Mouse (Mus musculus) megakaryocyte-erythroid progenitor cell, adult 5-6 weeks (primary cell): ENCODE results near the gene 1700113H08Rik. TPM values are rescaled to one million over a fixed set of nuclear protein-coding genes. Genes with fewer than 3 reads are reported as not detected.

ENCODE experiments used
- ATAC-seq: replicated peaks from 2 replicates; pipeline ENCODE4 v1.8.0; 2016; ENCODE audit warnings: mild to moderate bottlenecking, inconsistent platforms; ENCODE audit not compliant: severe bottlenecking, poor library complexity, low FRiP score, low TSS enrichment
- total RNA-seq, 2 experiments: library from RNA; stranded (forward) in 1 of 2; stranded (reverse) in 1 of 2; fragments of 200-1000, 215-1000 nt in 1 of 2; fragments of >200 nt in 1 of 2; fragmentation: Nextera tagmentation in 1 of 2; gene quantifications; 2 replicates each; pipeline ENCODE4 v1.2.3; 2014 to 2017

The 1700113H08Rik gene
- 3.1 TPM in 1 of 2 replicates, not detected in the other for total RNA-seq (2014; fragmentation: Nextera tagmentation)
- not detected in 2 replicates for total RNA-seq (2017)

DNA sequence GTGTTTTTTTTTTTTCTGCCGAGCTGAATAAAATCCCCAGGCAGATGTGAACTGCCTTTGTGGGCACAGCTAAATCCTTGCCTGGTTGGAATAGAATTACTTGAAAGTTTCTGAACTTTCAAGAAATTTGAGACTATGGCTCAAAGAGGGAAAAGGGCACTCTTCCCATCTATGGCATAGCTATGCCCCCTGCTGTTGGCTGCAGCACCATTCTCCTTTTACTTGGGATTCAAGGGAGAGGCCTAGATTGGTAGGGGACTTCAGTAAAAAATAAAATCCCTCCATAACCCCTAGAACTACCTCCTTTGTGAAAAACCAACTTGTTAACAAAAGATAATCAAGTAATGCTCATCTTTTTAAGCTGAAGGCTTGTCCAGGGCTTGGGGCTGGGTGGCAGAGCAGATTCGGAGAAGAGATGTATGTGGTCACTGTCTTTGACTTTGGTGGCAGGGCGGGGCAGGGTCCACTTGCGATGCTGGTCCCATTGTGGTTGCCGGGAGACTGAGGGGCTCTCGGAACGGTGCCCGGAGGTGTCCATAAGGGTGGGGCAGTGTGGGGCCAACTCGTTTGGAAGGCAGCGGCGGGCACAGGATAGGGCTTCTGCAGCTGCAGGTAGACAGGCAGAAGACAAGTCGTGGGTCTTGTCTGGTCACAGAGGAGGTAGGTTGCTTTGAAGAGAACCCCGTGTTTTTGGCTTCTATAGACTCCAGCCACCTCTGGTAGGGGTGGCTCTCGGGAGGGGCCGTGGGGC is at the start of gene 1700113H08Rik:
Gene 1700113H08Rik (plus strand): TSS at position 546 of the 751 bp plus-strand sequence.
- ATAC-seq: 0 out of 2 replicates have a peak, but pooled peaks have one; percentile 37

DNA sequence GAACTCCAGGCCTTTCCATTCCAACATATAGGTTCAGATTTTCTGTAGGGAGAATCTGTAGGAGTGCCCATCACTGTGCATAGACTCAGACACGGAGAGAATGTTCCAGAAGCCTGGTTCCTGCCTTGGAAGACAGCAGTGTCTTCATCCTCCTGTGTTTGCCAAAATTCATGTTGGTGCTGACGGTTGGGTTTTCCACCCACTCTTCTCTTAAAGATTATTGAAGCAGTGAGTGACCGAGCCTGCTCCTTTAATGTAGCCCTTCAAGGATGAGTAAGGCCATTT is 49.7 kb upstream of the 1700113H08Rik start:
- ATAC-seq: no peak

DNA sequence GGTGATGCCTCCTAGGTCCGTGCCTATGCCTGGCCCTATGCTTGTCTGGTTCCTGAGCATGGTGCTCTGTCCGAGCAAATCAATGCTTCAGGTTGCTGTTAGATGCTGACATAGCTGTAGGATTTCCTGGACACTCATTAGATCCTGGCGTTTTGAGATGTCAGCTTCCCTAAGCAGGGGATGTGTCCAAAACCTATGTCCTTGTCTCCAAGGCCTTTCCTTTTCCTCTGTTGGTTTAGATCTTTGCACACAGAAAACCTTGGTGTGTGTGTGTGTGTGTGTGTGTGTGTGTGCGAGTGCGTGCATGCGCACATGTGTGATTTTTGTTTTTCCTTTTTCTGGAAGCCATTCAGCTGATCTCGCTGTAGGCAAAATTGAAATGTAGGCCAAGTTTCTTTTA is 45.8 kb upstream of the 1700113H08Rik start:
- ATAC-seq: no peak

DNA sequence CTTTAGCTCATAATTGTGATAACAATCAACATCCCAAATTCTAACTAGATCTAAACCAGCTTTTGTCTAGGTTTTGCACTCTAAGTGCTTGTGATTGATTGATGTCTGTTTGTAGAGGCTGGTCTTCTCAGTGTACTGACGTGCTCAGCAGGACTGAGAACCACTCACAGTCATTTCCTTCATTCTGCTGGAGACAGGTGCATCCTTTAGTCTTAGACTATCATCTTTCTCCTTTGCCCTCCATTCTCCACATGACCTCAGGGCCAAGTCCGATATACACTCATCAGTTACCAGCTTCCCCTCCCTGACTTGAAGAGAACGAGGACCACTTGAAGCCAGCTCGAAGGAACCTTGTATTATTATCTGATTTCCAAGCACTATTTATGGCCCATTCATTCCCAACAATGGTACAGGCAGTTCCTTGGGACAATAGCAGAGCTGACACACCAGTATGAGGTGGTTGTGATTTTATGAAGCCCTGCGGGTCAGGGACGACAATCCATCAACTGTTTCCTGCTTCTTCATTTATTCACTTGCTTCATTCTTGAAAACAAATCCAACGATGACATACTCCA is 43.4 kb upstream of the 1700113H08Rik start:
- no peak for ATAC-seq

DNA sequence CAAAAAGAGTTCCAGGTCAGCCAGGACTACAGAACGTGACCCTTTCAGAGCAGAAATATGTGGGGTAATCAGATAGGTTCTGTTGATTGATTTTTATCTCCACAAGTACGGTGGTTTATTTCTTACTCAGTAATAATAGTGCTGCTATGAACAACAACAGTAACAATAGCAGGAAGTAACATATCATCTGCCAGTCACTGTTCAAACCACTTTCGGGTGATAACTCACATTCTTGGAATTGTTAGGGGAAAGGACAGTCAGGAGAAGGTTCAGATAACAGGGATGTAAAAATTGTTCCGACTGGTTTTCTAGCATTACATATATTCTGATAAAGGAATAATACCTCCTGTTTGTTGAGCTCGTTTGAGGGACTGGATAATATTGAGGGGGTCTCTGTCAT is 42.4 kb upstream of the 1700113H08Rik start:
- ATAC-seq: no peak

DNA sequence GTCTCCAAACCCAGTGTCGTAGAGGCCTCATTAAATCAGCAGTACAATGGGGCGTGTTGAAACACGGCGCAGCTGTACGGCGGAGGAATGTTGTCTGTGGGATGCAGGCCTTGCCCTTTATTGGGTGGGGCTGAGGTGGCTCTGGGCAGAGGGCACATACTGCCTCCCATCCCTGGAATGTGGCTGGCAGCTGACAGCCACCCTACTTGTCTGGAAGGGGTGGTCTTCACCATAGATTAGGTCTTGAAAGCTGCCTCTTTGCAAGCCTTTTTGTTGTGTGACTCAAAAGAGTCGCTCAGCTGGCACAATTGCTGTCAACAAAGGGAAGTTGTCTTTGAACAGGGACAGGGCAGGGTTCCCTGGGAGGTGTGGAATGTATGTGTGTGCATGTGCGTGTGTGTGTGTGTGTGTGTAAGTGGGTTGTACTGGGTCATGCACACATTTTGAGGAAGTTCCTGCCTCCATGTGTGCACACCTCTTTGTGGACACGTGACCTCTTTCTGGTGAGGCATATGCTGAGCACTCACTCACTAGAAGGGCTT is 41.6 kb upstream of the 1700113H08Rik start:
- ATAC-seq: no peak

DNA sequence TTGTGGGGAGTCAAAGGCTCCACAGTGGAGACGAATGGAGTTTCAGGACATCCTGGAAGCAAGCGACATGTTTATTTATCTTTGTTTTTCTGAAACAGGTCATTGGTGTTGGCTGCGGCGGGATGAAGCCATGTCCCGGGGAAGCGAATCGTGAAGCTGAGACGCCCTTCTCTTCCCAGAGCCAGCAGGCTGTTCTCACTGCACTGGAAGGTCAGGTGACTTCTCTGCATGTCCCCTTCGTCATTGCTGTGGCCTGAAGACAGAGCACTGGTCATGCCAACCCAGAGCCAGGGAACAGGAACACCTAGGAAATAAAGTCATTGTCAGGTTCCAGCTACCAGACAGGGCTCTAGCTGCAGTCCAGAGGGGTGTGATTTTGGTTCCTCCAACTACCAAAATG is 39.0 kb upstream of the 1700113H08Rik start:
- ATAC-seq: no peak

DNA sequence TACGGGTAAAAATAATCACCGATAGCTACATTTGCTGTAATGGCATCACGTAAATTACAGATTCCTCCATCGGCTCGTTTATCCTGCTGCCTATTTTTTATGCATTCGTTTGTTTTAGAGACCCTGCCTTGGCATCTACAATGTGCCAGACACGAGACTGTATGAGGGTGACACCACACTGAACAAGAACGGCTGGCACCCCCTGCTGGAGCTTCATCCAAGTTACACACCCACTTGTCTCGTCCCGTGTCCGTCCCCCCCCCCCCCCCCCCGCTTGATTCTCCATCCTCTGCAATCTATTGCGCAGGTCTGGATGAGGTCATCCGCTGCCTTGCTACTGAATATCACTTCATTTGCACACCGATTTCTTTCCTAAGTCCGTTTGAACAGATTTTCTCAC is 37.1 kb upstream of the 1700113H08Rik start:
- no peak for ATAC-seq

DNA sequence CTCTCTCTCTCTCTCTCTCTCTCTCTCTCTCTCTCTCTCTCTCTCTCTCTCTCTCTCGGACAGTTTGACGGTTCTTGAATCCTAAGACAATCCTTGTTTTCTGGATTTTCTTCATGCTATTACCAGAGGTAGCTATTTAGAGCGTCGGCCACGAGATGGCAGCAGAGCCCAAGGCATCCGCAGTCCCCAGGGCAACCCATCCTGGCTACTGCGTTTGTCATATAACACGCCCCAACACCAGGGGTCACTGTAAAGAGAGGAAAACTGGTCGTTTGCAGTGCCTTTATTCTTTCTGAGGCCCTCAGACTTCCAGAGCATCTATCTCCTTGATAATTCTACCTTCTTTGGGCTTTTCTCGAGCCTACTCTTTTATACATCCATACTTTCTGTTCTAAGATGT is 33.0 kb upstream of the 1700113H08Rik start:
- ATAC-seq: peak; percentile 99

DNA sequence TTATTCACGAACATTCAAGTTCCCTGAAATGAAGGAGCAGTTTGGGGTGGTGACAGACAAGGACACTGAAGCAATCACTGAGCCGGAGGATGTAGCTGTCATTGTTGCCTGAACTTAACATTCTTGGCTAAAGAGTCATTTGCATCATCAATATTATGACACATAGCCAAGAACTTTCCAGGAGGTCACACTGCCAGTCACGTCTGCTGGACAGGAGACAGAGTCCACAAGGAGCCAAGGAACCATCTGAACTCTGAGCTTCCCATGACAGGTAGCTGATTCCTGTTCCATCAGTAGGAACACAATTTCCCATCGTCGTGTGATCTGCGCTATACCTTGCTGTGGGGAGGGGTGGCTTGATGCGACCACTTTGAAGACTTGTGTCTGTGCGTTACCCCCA is 25.1 kb upstream of the 1700113H08Rik start:
- ATAC-seq: no peak

DNA sequence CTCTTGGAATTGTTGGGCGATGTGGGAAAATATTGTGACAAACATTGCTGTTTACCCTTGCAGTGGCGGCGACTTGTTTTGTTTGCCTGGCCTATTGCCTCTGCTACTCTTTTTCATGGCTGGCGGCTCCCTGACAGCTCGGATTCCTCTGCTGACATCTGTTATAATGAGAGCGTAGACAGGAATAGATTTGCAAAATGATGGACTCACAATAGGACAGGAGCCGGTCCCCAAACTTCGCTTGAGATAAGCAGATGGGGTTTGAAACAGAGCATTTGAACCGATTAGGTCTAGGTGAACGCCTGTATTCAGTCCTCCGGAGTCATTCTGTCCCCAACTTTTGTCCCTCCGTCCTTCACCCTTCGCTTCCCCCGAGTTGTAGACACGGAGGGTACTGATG is 22.0 kb upstream of the 1700113H08Rik start:
- no peak for ATAC-seq

DNA sequence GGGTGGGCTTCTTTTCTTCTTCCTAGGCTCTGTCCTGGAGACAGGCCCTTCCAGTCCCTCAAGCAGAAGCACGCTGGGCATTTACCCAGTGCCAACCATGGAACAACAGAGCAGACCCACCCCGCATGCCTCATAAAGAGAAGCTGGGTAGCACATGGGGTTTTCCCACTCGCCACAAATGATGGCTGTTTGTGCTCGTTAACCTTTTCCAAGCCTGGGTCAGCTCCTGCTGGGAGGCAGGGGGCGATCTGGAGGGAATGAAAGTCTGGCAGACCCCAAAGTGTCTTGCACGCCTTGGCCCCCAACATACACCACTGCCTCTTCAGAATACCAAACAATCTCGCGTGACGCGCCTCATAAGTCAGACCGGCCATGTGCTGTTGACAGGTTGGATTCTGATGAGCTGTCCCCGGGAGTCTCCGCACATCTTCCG is 21.6 kb upstream of the 1700113H08Rik start:
- ATAC-seq: no peak

DNA sequence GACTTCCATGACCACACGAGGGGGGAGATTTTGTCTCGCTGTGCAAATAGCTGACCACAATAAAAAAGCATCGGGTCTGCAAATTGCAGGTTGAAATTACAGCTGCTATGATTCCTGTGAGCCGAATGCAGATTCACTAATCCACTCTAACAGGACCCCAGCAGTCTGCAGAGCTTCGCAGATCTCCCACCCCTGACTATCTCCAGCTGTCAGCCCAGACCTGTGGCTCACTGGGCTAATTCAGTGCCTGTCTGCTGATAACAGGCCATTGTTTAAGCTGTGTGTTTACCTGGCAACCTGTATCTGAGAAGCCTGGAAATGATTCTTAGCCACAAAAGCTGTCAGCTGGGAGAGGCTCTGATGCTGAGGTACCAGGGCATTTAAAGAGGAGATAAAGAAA is 20.8 kb upstream of the 1700113H08Rik start:
- ATAC-seq: no peak

DNA sequence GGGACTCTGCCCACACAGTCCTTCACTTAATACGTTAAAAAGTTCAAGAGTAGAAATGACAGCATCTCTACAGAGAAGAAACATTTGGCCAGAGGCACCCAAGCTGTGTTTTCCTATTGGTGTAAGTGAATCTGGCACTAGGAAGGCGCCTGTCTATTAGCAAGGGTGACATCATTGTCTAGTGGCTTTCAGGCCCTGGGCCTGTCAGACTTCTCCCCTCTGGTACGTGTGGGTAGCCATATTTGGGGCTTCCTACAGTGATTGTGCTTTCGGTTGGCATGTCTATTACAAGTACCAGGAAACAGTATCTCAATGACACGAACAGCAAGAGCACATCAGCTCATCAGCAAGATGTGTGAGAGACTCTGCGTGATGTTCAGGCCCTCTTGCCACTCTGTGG is 18.5 kb upstream of the 1700113H08Rik start:
- no peak for ATAC-seq

DNA sequence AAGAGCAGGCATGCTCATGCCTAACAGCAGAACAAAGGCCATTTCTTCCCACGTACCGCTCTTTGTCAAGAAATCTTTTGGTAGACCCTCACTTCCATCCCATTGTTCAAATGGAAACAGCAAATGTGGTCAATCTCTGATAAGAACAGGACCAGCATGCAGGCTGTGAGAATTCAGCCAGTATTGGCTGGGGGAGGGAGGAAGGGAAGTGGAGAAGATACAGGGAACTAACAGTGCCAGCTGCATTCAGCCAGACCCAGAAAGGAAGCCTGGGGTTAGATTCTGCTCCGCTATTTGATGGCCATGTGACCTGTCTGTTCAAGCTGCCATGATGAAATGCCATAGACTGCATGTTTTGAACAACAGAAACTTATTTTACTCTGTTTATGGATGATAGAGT is 18.0 kb upstream of the 1700113H08Rik start:
- no peak for ATAC-seq

DNA sequence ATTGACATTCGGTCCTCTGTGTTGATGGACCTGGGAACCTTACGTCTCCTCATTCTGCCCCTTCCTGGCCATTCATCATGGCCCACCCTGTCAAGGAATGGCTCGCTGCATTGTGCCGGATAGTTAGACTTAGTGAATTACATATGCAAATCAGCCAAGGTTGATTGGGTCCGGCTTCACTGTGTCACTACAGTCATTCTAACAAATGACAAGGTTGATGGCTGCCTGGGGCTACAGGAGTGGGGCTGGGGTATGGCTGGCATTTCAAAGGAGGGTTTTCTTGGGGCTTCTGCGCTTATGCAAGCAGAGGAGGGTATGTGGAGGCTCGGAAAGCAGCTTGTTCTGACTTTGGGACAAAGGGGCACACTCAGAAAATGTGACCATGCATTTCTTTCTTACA is 16.6 kb upstream of the 1700113H08Rik start:
- ATAC-seq: no peak

DNA sequence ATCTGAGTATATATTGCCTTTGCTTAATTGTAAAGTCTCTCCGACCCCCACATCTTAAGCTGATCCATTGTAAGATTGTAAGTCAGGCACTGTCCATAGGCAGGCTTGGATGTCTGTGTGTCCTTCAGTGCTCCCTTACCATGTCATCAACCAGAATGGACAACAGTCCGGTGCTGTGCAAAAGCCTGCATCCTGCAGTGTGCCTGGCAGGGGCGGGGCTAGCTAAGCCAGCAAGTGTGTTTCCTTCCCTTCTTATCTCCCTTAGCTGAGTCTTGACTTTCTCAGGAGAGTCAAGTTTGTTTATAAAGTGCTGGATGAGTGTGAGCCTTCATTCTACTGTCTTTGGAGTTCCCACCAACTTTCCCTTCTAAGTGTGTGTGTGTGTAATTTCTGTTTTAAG is 12.6 kb upstream of the 1700113H08Rik start:
- no peak for ATAC-seq

DNA sequence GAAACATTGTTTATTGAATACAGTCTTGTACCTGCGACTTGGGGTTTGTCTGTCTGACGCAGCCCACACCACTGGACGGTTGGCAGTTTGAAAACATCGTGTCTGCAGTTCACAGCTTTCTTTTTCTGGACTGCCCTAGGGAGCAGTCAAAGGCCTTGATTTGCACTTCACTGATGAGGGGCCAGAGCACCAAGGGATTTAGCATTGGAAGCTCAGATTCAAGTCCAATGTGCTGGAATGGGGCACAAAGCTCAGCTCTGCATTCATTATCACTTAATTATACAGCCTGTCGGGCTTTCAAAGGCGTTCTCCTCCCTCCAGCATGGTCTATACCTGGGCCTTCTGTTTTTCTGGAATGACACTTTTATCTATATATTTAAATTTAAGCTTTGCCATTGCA is 11.4 kb upstream of the 1700113H08Rik start:
- no peak for ATAC-seq

DNA sequence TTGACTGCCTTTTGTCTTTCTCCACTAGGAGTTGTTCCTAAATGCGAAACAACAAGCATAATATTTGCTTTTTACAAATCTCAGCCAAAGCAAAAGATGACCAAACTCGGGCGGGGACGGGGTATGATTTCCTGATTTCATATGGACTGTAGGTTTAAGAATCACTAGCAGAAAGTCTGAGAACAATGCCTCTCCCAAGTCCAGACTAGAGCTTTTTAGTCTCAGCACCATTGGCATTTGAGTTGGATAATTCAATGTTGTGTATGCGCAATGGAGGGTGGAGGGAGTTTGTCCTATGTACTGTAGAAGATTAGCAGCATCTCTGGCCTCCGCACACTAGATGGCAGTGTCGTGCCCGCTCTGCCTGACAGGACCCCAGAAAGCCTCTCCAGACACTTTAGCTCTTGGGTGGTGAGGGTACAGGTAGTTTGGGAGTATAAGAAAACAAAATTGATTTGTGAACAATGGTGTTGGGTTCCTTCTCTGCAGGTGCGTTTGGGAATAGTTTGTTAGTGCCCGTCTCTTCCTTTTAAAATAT is 10.8 kb upstream of the 1700113H08Rik start:
- ATAC-seq: no peak

DNA sequence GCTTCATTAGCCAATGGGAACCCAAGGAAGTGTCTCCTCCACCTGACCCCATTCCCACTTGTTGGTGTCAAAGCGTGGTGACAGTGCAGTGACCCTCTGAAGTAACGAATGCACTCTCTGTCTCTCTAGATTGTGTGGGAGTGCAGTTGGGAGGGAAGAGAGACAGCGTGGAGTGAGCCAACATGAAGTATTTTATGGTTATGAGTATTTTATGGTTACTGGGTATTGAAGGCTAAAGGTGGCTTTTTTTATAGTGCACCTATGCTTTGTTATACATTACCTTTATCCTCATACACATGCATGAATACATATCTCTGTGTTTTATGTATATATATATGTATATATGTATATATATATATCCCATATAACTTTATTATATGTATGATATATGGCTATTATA is 8.7 kb upstream of the 1700113H08Rik start:
- no peak for ATAC-seq

DNA sequence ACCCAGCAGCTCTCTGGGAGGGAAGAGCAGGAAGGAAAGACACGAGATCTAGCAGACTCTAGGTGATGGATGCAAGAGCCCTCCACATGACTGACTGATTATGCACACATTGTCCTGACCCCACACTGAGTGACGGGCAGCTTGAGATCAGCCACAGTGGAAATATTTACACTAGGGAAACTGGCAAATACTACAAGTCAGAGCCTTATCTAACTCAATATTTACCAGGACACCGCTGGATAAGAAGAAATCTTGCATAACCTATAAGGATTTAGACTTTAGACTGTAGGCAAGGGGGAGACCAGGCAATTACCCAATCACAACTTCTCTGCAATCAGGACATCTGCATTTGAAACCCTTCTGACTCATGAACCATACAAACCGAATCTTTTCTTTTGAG is 6.1 kb upstream of the 1700113H08Rik start:
- ATAC-seq: no peak
